8 mouse cellular contexts compared by ENCODE assay signal in genomic region chr3:84814762-84815381, GRCm38 (mm10). TPM values are rescaled to one million over a fixed set of nuclear protein-coding genes. Genes with fewer than 3 reads are reported as not detected.
A peak's percentile ranks its signal among the peaks of the same experiment; 100 is the strongest.
DNase-seq lines count a peak whose midpoint lies in the region; ATAC-seq and TF ChIP-seq lines count a peak whose summit lies in the region.

TSS of gene Fbxw7 (plus strand) at chr3:84815268.

- WGBS in heart, adult 2 months: under 1% methylated on average over 61 of the region's 76 CpGs
- 0% methylated on average over 39 of the region's 76 CpGs for WGBS in intestine, postnatal 0 days
- WGBS in liver, embryonic 13.5 days (ENCODE audit: insufficient replicate concordance): under 1% methylated on average over 57 of the region's 76 CpGs
- 1% methylated on average over 72 of the region's 76 CpGs for WGBS in small intestine, adult 2 months

- peaks cover 2% of the 10 kb centered on the region; the same call in 1 of the 2 replicates for H3K36me3 ChIP-seq in heart, adult 2 months (ENCODE audit: control insufficient read depth, insufficient read depth, low read length)
- H3K36me3 ChIP-seq in intestine, postnatal 0 days (ENCODE audit: control insufficient read depth, insufficient read depth): no peaks in the 10 kb centered on the region
- peaks cover 9% of the 10 kb centered on the region; the same call in 1 of the 2 replicates for H3K36me3 ChIP-seq in liver, embryonic 13.5 days
- H3K36me3 ChIP-seq in small intestine, adult 2 months (ENCODE audit: control insufficient read depth, insufficient read depth, low read length): no peaks in the 10 kb centered on the region; the same call in 1 of the 2 replicates

- TF ChIP-seq POLR2A in heart, adult 2 months (IDR thresholded peaks at IDR 0.05; ENCODE audit: insufficient read depth, low read depth, low read length): no peak
- TF ChIP-seq POLR2A in small intestine, adult 2 months (IDR thresholded peaks at IDR 0.05; ENCODE audit: low read depth, low read length): no peak

- intact Hi-C loops in heart, adult 2 months (cut with DNase I): loop anchor here (5.0 kb wide), 2 partner anchors 32 to 72 kb away; no protein-coding TSS in a partner anchor

- TF ChIP-seq EP300 in heart, adult 2 months (IDR thresholded peaks at IDR 0.05; ENCODE audit: insufficient read depth, low read depth, low read length): no peak

- no peaks in the 10 kb centered on the region for H3K27me3 ChIP-seq in heart, adult 2 months (ENCODE audit: control insufficient read depth, insufficient read depth, low read length)
- no peaks in the 10 kb centered on the region for H3K27me3 ChIP-seq in intestine, postnatal 0 days (replicated peaks; ENCODE audit: control insufficient read depth, insufficient read depth, low read length)
- no peaks in the 10 kb centered on the region for H3K27me3 ChIP-seq in liver, embryonic 13.5 days
- no peaks in the 10 kb centered on the region for H3K27me3 ChIP-seq in small intestine, adult 2 months (ENCODE audit: control insufficient read depth, insufficient read depth, low read length)

- H3K4me1 ChIP-seq in heart, adult 2 months (ENCODE audit: control insufficient read depth, insufficient read depth, low read length): no peaks in the 10 kb centered on the region; the same call in 1 of the 2 replicates
- 0 out of 2 replicates have a peak, but pooled peaks cover 3% of the 10 kb centered on the region for H3K4me1 ChIP-seq in intestine, postnatal 0 days (replicated peaks; ENCODE audit: control insufficient read depth, insufficient read depth, low read length)
- H3K4me1 ChIP-seq in liver, embryonic 13.5 days (replicated peaks): peaks cover 38% of the 10 kb centered on the region
- peaks cover 3% of the 10 kb centered on the region for H3K4me1 ChIP-seq in small intestine, adult 2 months (ENCODE audit: control insufficient read depth, insufficient read depth, insufficient read length, low read length)

- peak within 1 kb of the TSS; percentile 98 for H3K4me3 ChIP-seq in heart, adult 2 months
- peak within 1 kb of the TSS; percentile 99 for H3K4me3 ChIP-seq in intestine, postnatal 0 days (ENCODE audit: low read depth, low read length)
- peak within 1 kb of the TSS; percentile 100 for H3K4me3 ChIP-seq in liver, embryonic 13.5 days (replicated peaks)
- H3K4me3 ChIP-seq in small intestine, adult 2 months (ENCODE audit: low read depth, low read length): peak within 1 kb of the TSS; percentile 95

- DNase-seq in cerebellum, postnatal 4 days (ENCODE audit: low spot score in 2 of 2): no peak
- peak; percentile 12 for DNase-seq in 3134 (ENCODE audit: extremely low read depth, insufficient read length, low spot score)
- no peak for DNase-seq in heart, adult 2 months
- DNase-seq in liver, embryonic 13.5 days: no peak

- H3K9ac ChIP-seq in heart, adult 2 months (ENCODE audit: low read depth, low read length): peak within 1 kb of the TSS; percentile 83
- H3K9ac ChIP-seq in intestine, postnatal 0 days (ENCODE audit: low read depth, low read length): peak within 1 kb of the TSS; percentile 83
- peak within 1 kb of the TSS; percentile 96 for H3K9ac ChIP-seq in liver, embryonic 13.5 days

- TF ChIP-seq CTCF in heart, adult 2 months (IDR thresholded peaks at IDR 0.05): no peak
- no peak for TF ChIP-seq CTCF in intestine, postnatal 0 days (IDR thresholded peaks at IDR 0.05; ENCODE audit: low read depth)
- no peak for TF ChIP-seq CTCF in small intestine, adult 2 months (IDR thresholded peaks at IDR 0.05; ENCODE audit: extremely low read depth, insufficient read length, insufficient replicate concordance, low read depth, low read length)

- ATAC-seq in cerebellum, adult (ENCODE audit: insufficient number of reproducible peaks, low FRiP score, low TSS enrichment): peak; percentile 5
- no peak for ATAC-seq in common myeloid progenitor, adult 5-6 weeks (replicated peaks; ENCODE audit: low read depth, poor library complexity, severe bottlenecking)
- peak; percentile 31 for ATAC-seq in intestine, postnatal 0 days
- peak; percentile 18 for ATAC-seq in liver, embryonic 13.5 days (ENCODE audit: low read depth)

- peak within 1 kb of the TSS; percentile 100 for H3K4me2 ChIP-seq in intestine, postnatal 0 days (replicated peaks; ENCODE audit: low read depth)
- peak within 1 kb of the TSS; percentile 99 for H3K4me2 ChIP-seq in liver, embryonic 13.5 days

- H3K9me3 ChIP-seq in intestine, postnatal 0 days (ENCODE audit: control insufficient read depth): no peaks in the 10 kb centered on the region
- no peaks in the 10 kb centered on the region for H3K9me3 ChIP-seq in liver, embryonic 13.5 days (replicated peaks)

- peak within 1 kb of the TSS; percentile 89 for H3K27ac ChIP-seq in heart, adult 2 months
- H3K27ac ChIP-seq in intestine, postnatal 0 days (ENCODE audit: low read depth, low read length): peak within 1 kb of the TSS; percentile 97
- peak within 1 kb of the TSS; percentile 98 for H3K27ac ChIP-seq in liver, embryonic 13.5 days
- peak within 1 kb of the TSS; percentile 93 for H3K27ac ChIP-seq in small intestine, adult 2 months (ENCODE audit: insufficient read depth, low read depth, low read length)

- peaks cover 8% of the 10 kb centered on the region; the same call in 1 of the 2 replicates for H3K79me2 ChIP-seq in heart, adult 2 months (replicated peaks; ENCODE audit: control insufficient read depth, insufficient read depth, low read length)

RNA-seq across cellular contexts. Expression of gene Fbxw7, which starts in this region (rescaled TPM):
- 19.4 and 20.3 TPM in 2 replicates for total RNA-seq in common myeloid progenitor, adult 5-6 weeks (2017)
- total RNA-seq in heart, adult 2 months (2021): 10 to 100 TPM; 42.8 to 44.9 TPM
- 14.3 and 34.5 TPM in 2 replicates for polyA plus RNA-seq in heart, adult 2 months (2012; rRNA removed)
- polyA plus RNA-seq in intestine, postnatal 0 days (2015; fragmentation: Nextera tagmentation; extraction: Ambion mirVana): 5.6 and 5.7 TPM in 2 replicates
- polyA plus RNA-seq in liver, embryonic 13.5 days (2015; fragmentation: Nextera tagmentation; extraction: Ambion mirVana): 3.8 and 4.1 TPM in 2 replicates
- 0.61 and 1.3 TPM in 2 replicates for polyA plus RNA-seq in small intestine, adult 2 months (2012; rRNA removed)
